Mouse (Mus musculus): ENCODE results near the gene Sim2. TPM values are rescaled to one million over a fixed set of nuclear protein-coding genes. Genes with fewer than 3 reads are reported as not detected.

Sim2 gene
- total RNA-seq, 2 experiments from 2014 or later, result not detected

DNA sequence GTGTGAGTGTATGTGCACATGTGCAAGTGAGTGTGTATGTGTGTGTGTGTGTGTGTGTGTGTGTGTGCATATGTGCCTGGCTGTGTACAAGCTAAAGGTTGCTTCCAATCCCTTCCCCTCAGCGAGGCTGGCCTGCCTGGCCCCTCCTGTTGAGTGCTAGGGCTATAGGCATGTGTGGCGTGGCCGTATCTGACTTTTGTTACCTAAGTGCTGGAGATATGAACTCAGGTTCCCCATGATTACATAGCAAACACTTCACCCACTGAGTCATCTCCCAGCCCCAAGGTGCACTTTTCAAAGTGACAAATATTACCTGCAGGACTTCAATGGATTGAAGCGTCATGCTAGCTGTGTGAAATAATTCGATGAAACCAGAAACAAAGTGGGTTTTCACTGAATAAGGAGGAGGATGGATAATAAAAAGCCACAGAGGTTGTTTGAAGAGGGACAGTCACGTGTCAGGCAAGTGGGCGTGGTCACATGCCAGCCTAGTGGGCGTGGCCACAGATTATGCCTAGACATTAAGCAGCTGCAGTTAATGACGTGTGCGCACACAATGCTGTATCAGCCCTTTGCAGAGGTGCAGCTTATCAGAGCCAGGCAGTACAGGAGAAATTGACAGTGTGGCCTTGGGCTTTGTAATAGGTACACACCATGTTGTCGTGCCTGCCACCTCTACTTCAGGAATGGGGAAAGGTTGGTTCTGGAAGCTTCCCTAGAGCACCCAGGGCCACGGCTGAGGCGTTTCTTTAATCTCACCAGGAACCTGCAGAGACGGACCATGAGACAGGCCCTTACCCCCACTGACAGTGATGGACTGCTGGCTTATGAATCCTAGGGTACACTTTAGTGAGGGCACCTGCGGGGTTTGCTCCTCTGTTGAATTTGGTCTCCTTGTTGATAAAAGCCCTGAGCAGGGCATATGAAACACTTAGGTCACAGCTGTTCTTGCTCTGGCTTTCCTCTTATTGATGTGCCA lies 65.7 kb downstream of the Sim2 start:
- ATAC-seq (replicated peaks; ENCODE audit: low FRiP score, poor library complexity, severe bottlenecking), result peak; percentile 89

DNA sequence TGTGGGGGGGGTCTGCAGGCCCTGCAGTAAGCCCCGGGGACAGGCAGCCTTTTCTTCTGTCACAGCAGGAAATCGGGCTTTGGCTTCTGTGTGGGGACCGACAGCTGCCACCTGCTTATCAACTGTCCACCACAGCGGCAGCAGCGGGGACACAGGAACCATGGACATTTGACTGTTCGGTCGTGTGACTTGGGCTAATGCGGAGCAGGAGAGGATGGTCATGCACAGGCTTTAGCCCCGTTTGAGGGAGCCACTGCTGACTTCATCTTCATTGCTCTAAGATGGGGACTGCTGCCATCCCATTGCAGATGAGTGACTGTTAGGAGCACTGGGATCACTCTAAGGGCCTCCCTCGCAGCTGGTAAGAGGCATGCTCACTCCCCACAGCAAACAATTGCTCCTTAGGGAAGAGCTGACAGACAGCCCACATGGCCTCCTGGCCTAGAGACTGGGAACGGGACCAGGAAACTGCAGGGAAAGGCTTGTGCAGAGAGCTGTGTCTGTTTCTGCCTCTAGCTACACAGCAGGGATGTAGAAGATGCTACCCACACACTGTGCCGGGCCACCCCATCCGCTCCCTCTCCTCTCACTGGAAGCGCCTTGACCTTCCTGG lies 70.4 kb downstream of the Sim2 start:
- ATAC-seq (replicated peaks; ENCODE audit: low FRiP score, poor library complexity, severe bottlenecking), result no peak

DNA sequence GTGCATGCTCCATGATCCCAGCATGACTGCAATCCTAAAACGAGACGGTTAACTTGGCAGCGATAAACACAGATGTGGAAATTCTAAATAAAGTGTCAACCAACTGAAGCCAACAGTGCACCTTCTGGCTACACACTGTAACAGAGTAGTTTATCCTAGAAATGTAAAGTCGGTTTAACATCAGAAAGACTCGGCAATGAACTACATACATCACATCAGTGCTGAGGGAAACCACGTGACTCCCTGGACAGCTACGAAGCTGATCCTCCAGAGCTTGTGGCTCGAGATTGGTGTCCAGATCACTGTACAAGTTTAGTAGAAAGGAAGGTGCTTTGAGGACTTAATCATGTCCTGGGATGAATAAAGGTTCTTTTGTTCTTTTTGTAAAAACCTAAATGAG lies 73.1 kb downstream of the Sim2 start:
- ATAC-seq (replicated peaks; ENCODE audit: low FRiP score, poor library complexity, severe bottlenecking), result no peak

DNA sequence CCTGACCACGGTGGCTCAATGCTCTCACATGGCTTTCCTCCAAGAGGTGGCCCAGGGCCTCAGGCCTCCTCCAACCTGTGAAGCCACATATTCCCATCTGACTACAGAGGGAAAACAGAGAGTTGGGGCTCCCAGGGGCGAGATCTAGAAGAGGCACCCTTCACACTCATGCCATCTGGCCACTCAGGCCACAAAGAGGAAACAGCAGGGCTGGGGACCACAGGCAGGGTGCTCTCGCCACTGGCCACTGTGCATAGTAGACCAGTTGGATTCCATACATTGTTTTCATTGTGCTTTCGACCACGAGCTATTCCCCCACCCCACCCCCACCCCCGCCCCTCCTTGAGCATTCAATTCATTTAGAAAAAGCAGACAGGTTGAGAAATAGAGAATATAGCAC lies 77.3 kb downstream of the Sim2 start:
- no peak for ATAC-seq (replicated peaks; ENCODE audit: low FRiP score, poor library complexity, severe bottlenecking)

DNA sequence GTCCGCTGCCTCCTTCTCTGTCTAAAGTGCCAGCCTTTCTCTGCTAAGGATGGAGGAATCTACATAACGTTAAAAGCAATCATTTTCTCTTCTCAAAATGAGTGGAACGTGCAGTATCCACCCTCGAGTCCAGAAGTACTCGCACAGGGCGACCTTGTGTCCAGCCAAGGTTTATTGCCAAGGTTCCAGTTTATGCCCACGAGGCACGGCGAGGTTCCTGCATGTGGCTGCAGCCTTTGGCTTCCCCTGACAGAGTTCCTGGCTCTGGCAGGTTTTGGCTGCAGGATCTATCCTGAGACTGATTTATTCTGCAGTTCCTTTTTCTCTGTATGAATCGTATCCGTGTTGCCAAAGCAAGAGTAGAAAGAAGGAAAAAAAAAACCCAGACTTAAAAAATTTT lies 78.3 kb downstream of the Sim2 start:
- ATAC-seq (replicated peaks; ENCODE audit: low FRiP score, poor library complexity, severe bottlenecking), result no peak

DNA sequence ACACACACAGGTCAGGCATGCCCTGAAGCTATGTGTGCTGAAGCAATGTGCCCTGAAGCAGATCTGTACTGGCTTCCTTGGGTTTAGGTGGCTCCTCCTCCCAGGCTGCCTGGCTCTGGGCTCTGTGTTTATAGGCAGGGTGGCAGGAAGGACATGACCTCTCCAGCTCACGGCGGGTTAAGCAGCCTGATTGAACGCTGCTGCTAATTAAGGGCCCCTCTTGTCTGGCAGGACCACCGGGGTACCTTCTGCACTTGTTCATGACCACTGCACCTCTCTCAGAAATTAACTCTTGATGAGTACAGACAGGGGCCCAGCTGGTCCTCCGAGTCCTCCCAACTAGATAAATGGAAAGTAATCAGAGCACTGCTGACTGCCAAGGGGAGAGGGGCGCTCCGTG lies 79.5 kb downstream of the Sim2 start:
- no peak for ATAC-seq (replicated peaks; ENCODE audit: low FRiP score, poor library complexity, severe bottlenecking)

DNA sequence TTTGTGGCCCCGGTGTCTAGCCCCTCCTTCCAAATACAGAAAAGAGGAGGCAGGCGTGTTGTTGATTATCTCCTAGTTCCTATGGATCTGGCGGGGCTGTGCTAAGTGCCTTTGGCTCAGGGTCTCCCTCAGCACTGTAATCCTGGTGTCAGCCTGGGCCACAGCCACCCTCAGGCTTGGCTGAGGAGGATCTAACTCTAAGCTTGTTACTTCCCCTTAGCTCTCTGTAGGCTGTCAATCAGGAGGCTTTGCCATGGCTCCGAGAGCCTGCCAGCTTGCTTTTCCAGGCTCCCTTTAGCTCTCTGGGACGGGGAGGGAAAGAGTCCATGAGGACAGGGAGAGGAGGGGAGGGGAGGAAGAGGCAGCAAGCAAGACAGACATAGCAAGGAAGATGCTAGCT lies 80.2 kb downstream of the Sim2 start:
- ATAC-seq (replicated peaks; ENCODE audit: low FRiP score, poor library complexity, severe bottlenecking), result no peak

DNA sequence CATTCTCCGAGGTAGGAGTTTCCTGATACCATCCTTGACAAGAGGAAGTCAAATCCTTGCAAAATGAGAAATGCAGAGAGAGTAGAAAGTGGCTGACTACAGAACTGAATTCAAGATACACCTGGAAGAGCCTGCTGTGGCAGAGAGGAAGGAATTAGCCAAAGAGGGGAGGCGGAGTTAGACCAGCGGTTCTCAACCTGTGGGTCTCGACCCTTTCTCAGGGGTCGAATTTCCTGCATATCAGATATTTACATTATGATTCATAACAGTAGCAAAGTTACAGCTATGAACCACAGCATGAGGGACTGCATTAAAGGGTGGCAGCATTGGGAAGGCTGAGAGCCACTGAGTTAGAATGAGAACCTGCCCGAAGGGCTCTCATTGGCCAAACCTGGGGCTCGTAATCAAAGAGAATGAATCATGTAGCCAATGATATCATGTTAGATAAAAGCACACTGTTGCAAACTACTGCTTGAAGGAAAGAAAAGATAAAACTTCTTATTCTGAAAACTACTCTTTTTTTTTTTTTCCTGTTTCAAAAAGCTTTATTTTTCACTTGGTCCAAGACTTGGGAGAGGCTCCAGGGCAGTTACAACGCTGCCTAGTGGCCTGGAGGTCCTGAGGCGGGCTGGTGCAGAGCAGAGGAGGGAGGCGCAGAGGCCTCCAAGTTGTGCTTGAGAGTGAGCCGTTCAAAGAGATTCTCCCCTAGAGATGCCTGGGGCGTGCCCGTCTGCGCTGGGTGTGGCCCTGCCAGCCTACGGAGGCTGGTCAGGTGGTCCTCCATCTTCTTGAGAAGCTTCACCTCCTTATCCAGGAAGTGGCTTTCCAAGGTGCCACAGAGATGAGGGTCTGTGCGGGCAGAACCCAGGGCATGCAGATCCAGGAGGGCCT lies 84.2 kb downstream of the Sim2 start:
- no peak for ATAC-seq (replicated peaks; ENCODE audit: low FRiP score, poor library complexity, severe bottlenecking)

DNA sequence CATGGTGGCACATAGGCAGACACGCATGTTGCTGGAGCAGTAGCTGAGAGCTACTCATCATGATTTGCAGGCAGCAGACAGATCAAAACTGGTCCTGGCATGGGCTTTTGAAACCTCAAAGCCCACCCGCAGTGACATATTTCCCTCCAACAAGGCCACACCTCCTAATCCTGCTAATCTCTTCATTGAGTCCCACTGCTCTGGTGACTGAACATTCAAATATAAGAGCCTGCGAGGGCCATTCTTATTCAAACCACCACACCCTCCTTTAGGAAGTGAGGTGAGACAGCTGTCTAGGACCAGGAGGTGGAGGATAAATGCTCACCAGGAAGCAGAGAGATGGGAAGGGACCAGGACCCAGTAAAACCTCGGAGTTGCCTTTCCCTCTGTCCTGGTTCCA lies 85.5 kb downstream of the Sim2 start:
- no peak for ATAC-seq (replicated peaks; ENCODE audit: low FRiP score, poor library complexity, severe bottlenecking)

DNA sequence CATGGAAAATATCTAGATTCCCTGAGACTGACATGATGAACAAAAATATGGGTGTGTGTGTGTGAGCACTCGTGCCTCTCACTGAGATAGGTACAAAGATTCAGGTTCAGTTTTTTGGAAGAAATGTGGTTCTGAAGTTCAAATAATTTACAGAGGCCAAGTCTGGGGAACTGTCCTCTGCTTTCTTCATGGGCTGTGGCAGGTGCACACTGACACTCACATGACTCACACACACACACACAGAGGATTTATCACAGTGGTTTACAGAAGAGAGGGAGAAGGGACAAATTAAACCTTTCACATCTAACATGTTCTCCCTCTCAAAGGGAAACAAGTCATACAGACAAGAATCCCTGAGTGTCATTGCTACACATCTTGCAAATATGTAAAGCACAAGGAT lies 88.6 kb downstream of the Sim2 start:
- no peak for ATAC-seq (replicated peaks; ENCODE audit: low FRiP score, poor library complexity, severe bottlenecking)

DNA sequence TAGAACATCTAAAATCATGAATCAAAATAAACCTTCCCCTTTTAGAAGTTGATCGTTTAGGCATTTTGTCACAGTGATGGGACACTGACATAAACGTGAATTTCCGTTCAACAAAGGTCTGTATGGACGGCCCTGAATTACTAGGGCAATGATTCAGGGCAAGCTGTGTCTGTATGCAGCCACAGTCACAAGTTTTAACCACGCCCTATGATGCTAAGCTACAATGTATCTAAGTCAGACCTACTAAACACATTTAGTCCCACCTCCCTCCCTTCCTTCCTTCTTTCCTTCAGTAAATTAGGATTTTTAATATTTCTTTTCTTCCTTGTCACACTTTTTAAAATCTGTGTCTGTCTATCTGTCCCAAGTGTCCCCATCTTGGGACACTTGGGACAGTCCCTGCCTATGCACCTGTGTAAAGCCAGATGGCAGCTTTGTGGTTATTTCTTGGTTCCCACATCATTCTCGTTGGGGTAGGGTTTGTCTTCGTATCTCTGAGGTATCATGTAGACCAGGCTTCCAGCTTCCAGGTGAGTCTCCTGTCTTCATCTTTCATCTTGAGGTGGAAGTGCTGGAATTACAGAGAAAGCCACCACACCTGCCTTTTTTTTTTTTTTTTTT lies 90.7 kb downstream of the Sim2 start:
- ATAC-seq (replicated peaks; ENCODE audit: low FRiP score, poor library complexity, severe bottlenecking), result no peak

Other genes with a start within 250 kb of the Sim2 start
- 6.9 and 18.0 TPM in 2 replicates for gene Chaf1b, start 201.0 kb upstream of the Sim2 start, total RNA-seq (2015; ENCODE audit: low replicate concordance)
- 16.4 and 27.9 TPM in 2 replicates for gene Chaf1b, start 201.0 kb upstream of the Sim2 start, total RNA-seq (2017; ENCODE audit: low replicate concordance)
- not detected in 2 replicates for gene Cldn14, start 76.1 kb upstream of the Sim2 start, total RNA-seq (2015; ENCODE audit: low replicate concordance)
- gene Cldn14, start 76.1 kb upstream of the Sim2 start, total RNA-seq (2017; ENCODE audit: low replicate concordance), result not detected in 2 replicates
- 0.96 and 2.1 TPM in 2 replicates for gene Hlcs, start 228.6 kb downstream of the Sim2 start, total RNA-seq (2015; ENCODE audit: low replicate concordance)
- gene Hlcs, start 228.6 kb downstream of the Sim2 start, total RNA-seq (2017; ENCODE audit: low replicate concordance), result 0.94 and 2.6 TPM in 2 replicates
- not detected in 2 replicates for gene Ripply3, start 243.5 kb downstream of the Sim2 start, total RNA-seq (2015; ENCODE audit: low replicate concordance)
- gene Ripply3, start 243.5 kb downstream of the Sim2 start, total RNA-seq (2017; ENCODE audit: low replicate concordance), result not detected in 2 replicates